Mouse (Mus musculus) embryonic fibroblast, embryonic 13.5 days (primary cell): Measurements from ENCODE around the gene Amacr. TPM values are rescaled to one million over a fixed set of nuclear protein-coding genes. Genes with fewer than 3 reads are reported as not detected.

Source experiments
- H3K27ac ChIP-seq: 2 replicates; pipeline ENCODE4 v1.5.1; 2012; ENCODE audit warnings: low read length, control low read depth, inconsistent platforms; ENCODE audit not compliant: insufficient read depth
- H3K4me1 ChIP-seq: 2 replicates; pipeline ENCODE4 v1.6.1; 2011; ENCODE audit warnings: low read length; ENCODE audit not compliant: control insufficient read depth, insufficient read depth
- H3K4me3 ChIP-seq: 2 replicates; pipeline ENCODE4 v1.5.1; 2011; ENCODE audit warnings: mild to moderate bottlenecking, control low read depth, low read length; ENCODE audit not compliant: insufficient read depth
- CTCF ChIP-seq: IDR thresholded peaks from 2 replicates; pipeline ENCODE4 v1.5.1; 2011; ENCODE audit warnings: mild to moderate bottlenecking, control low read depth, low read length, moderate library complexity, borderline replicate concordance; ENCODE audit not compliant: insufficient read depth
- POLR2A ChIP-seq: IDR thresholded peaks from 2 replicates; pipeline ENCODE4 v1.6.1; 2011; ENCODE audit warnings: low read depth, mild to moderate bottlenecking, control low read depth, low read length, moderate library complexity
- polyA plus RNA-seq: library from polyadenylated mRNA; stranded (reverse); fragments of >200 nt; gene quantifications from 2 replicates; pipeline ENCODE4 v1.2.4, GENCODE M21; 2011; ENCODE audit warnings: low read depth; ENCODE audit not compliant: missing spikeins, insufficient read length

Amacr gene
- 12.0 and 12.7 TPM in 2 replicates for polyA plus RNA-seq

DNA sequence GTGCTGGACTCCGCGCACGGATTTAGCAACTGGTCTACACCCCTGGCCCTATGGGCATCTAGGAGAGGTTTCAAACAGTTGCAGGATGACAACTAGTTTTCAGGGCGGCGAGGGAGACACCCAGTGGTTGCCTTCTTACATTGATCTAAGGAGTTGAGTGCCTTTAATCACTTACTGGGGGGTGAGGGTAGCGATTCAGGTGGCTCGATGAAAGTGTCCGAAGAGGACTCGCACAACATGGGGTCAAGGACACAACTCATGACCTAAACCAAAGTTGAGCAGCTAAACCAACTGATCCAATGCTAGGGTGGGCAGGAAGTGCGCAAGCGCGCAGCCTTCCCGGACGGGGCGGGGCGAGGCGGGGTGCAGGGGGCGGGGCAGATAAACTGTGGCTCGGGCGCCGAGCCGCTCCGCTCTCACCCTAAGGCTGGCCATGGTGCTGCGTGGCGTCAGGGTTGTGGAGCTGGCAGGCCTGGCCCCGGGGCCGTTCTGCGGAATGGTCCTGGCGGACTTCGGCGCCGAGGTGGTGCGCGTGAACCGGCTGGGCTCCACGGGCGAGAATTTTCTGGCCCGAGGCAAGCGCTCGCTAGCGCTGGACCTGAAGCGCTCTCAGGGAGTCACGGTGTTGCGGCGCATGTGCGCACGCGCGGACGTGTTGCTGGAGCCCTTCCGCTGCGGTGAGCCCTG, at the start of gene Amacr:
Gene Amacr, plus strand, starts transcription at position 380 of the 687 bp plus-strand sequence.
- Histone ChIP-seq H3K27ac (peak within 1 kb of the TSS; percentile 91), H3K4me3 (peak within 1 kb of the TSS; percentile 58), H3K4me1 (peaks cover 5% of the 10 kb centered on the region; the same call in 1 of the 2 replicates)
- TF ChIP-seq CTCF (no peak), POLR2A (peak; percentile 92; the same call in 1 of the 2 replicates)

- no peak overlapping the region for H3K27ac ChIP-seq
- H3K4me1 ChIP-seq, result no peaks in the 10 kb centered on the region
- no peak overlapping the region for H3K4me3 ChIP-seq
- TF ChIP-seq CTCF (no peak), POLR2A (no peak)
These were observed 47.6 kb upstream of the Amacr start for GRCm38 (mm10) chr15:10933930-10934329.

- H3K4me1 ChIP-seq, result peaks cover 11% of the 10 kb centered on the region
- TF ChIP-seq CTCF (no peak), POLR2A (no peak)
- peak overlapping the region; percentile 94 for H3K27ac ChIP-seq
- H3K4me3 ChIP-seq, result no peak overlapping the region
These were observed 41.1 kb upstream of the Amacr start for GRCm38 (mm10) chr15:10940148-10941108.

GRCm38 (mm10) chr15:10941901-10942300, 39.7 kb upstream of the Amacr start:
- H3K4me3 ChIP-seq, result no peak overlapping the region
- no peak for TF ChIP-seq CTCF
- peak overlapping the region; percentile 94 for H3K27ac ChIP-seq
- peaks cover 11% of the 10 kb centered on the region for H3K4me1 ChIP-seq

DNA sequence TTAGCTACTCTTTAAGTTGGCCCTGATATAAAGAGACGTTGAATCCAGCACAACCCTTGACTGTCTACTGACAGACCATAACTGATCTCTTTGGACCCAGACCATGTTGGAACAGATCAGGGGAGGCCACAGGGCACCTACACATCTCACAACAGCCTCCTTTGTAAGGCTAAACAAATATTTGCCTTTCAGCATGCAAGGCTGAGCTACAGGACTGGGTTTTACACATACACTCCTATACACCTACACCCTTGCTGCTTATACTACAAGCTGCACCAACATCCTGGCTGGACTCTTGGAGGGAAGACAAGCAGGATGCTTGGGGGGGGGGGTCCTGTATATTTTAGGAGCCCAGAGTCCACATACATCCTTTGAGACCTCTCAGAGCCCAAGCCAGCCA, 33.7 kb upstream of the Amacr start:
- H3K27ac ChIP-seq, result no peak overlapping the region
- peaks cover 4% of the 10 kb centered on the region; the same call in 1 of the 2 replicates for H3K4me1 ChIP-seq
- TF ChIP-seq POLR2A (no peak), CTCF (no peak)
- H3K4me3 ChIP-seq, result no peak overlapping the region

- peaks cover 10% of the 10 kb centered on the region for H3K4me1 ChIP-seq
- H3K27ac ChIP-seq, result no peak within 1 kb of the TSS
- TF ChIP-seq POLR2A, result no peak
- no peak for TF ChIP-seq CTCF
- H3K4me3 ChIP-seq, result no peak within 1 kb of the TSS; the same call in 1 of the 2 replicates
These were observed 29.4 kb upstream of the Amacr start, which contains the start of gene C1qtnf3 for GRCm38 (mm10) chr15:10951951-10952759. Gene C1qtnf3, plus strand, starts transcription at chr15:10952332.

DNA sequence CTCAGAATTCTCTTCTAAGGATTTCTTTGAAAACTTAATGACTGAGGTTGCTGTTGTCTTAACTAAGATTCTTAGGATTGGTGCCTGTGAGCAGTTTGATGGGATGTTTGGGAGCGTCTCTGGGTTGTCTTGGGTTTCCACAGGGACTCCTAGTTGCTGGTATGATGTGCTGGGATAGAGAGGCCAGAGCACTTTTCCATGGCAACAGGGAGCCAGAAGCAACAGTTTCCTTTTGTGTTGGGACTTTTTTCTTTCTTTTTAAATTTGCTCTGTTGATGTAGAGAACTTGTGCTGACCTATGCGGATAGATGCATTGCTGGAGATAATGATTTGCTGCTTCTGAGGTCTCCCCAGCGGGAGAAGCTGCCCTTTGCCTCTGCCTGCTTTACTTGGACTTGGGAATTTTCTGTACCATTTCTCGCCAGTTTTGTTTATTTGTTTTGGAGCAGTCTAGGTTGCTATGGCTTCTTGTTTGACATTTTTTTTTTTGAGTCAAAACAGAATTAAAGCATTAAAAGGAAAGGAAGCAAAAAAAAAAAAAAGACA, 28.7 kb upstream of the Amacr start:
- no peak for TF ChIP-seq CTCF
- TF ChIP-seq POLR2A, result no peak
- Histone ChIP-seq H3K4me3 (no peak overlapping the region; the same call in 1 of the 2 replicates), H3K4me1 (peaks cover 10% of the 10 kb centered on the region), H3K27ac (no peak overlapping the region)

DNA sequence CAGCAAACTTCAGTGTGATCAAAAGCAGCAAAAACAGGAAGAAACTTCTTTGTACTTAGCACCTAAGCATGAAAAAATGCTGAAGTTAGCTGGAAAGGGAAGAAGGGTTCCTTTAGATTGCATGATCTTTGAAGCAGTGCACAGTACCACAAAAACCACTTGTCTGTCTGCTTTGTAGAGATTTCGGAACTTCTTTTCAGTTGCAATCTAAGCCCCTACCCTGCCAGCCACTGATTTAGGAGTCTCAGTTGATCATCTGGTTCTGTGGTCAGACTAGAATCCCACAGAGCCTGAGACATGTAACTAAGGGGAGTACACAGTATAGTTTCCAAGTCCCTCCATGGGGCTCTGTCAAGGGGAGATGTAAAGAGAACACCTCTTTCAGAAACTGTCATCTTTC, 28.1 kb upstream of the Amacr start:
- H3K4me1 ChIP-seq, result peaks cover 10% of the 10 kb centered on the region
- TF ChIP-seq CTCF (no peak), POLR2A (no peak)
- no peak overlapping the region for H3K27ac ChIP-seq
- H3K4me3 ChIP-seq, result 0 out of 2 replicates have a peak overlapping the region, but pooled peaks have one; percentile 2
